Mouse (Mus musculus) MEL (cell line): ENCODE data around the gene Gm6583.

Source experiments
- CTCF ChIP-seq, 3 experiments: IDR thresholded peaks in 2 of 3; conservative IDR thresholded peaks in 1 of 3; 2 replicates each; pipeline ENCODE4 v1.5.1; 2011 to 2012; ENCODE audit warnings: low read length in 3 of 3, low read depth in 2 of 3, mild to moderate bottlenecking in 2 of 3, improper control_type of control experiment in 1 of 3, inconsistent platforms in 1 of 3, mixed read lengths in 1 of 3, moderate library complexity in 1 of 3; ENCODE audit not compliant: control insufficient read depth in 1 of 3, insufficient read depth in 1 of 3, poor library complexity in 1 of 3, severe bottlenecking in 1 of 3
- E2F4 ChIP-seq: IDR thresholded peaks from 2 replicates; pipeline ENCODE4 v1.6.1; 2011; ENCODE audit warnings: low read depth, low read length, improper control_type of control experiment, borderline replicate concordance
- EP300 ChIP-seq, 2 experiments: IDR thresholded peaks; 2 replicates each; pipeline ENCODE4 v1.6.1; 2011; ENCODE audit warnings: improper control_type of control experiment in 2 of 2, low read length in 2 of 2, low read depth in 1 of 2, mild to moderate bottlenecking in 1 of 2
- ZKSCAN1 ChIP-seq: IDR thresholded peaks from 2 replicates; pipeline ENCODE4 v1.6.1; 2012; ENCODE audit warnings: low read depth, mild to moderate bottlenecking, inconsistent platforms, low read length, improper control_type of control experiment, moderate library complexity

- TF ChIP-seq CTCF (IDR thresholded peaks at IDR 0.05 in 2 of 3, conservative IDR thresholded peaks at IDR 0.05 in 1 of 3; ENCODE audit: control insufficient read depth in 1 of 3, insufficient read depth in 1 of 3, low read depth in 2 of 3, low read length in 3 of 3, poor library complexity in 1 of 3, severe bottlenecking in 1 of 3) (no peak), E2F4 (no peak), ZKSCAN1 (no peak), EP300 (IDR thresholded peaks at IDR 0.05; ENCODE audit: low read depth in 1 of 2, low read length in 2 of 2) (no peak)
Observed at GRCm38 (mm10) chr5:112376111-112376510, 20.3 kb upstream of the Gm6583 start.
